In genomic region chr13:73755809-73756208, GRCm38 (mm10) we compare ENCODE assay signal across 21 mouse cellular contexts. TPM values are rescaled to one million over a fixed set of nuclear protein-coding genes. Genes with fewer than 3 reads are reported as not detected.
DNase-seq lines count a peak whose midpoint lies in the region; ATAC-seq and TF ChIP-seq lines count a peak whose summit lies in the region.
"Had no signal": no experiment of that assay in that cellular context is flagged by ENCODE, and none has a peak within 500 bp of the region (broad histone marks: within the 10 kb centered on the region; RNA-seq: fewer than 3 reads in every experiment).

No protein-coding gene starts in this region.

- no peak for TF ChIP-seq EP300 in liver, embryonic 14.5 days (IDR thresholded peaks at IDR 0.05; ENCODE audit: low read depth)

- no peak overlapping the region for H3K4me3 ChIP-seq in liver, embryonic 14.5 days (ENCODE audit: insufficient read depth in 1 of 2, low read depth in 2 of 2, low read length in 2 of 2)
- H3K4me3 ChIP-seq in liver, embryonic 15.5 days (replicated peaks) = no peak overlapping the region
- H3K4me3 ChIP-seq: forebrain, embryonic 13.5 days; hindbrain, embryonic 13.5 days; neural tube, embryonic 15.5 days had no signal

- H3K4me1 ChIP-seq in liver, embryonic 14.5 days (replicated peaks; ENCODE audit: control insufficient read depth in 2 of 2, insufficient read depth in 2 of 2, low read length in 1 of 2) = peaks cover 3 to 19% of the 10 kb centered on the region in 2 experiments; a peak in 2 of 4 replicates
- peaks cover 4% of the 10 kb centered on the region; the same call in 1 of the 2 replicates for H3K4me1 ChIP-seq in liver, embryonic 15.5 days (replicated peaks)
- H3K4me1 ChIP-seq: forebrain, embryonic 13.5 days; hindbrain, embryonic 13.5 days; neural tube, embryonic 15.5 days had no signal

- TF ChIP-seq CTCF in liver, embryonic 14.5 days (IDR thresholded peaks at IDR 0.05; ENCODE audit: low read depth) = no peak

- DNase-seq in kidney, adult 11 months = peak; percentile 54
- no peak for DNase-seq in kidney, postnatal 4 days
- no peak for DNase-seq in liver, embryonic 14.5 days (ENCODE audit: low read depth in 3 of 3, low spot score in 3 of 3)
- no peak for DNase-seq in liver
- DNase-seq in urinary bladder, adult 18-20 months (ENCODE audit: low spot score in 2 of 2) = no peak
- no peak for DNase-seq in retina, postnatal 1 day
- DNase-seq: cerebellum, adult 2 months; gastrocnemius, postnatal 14 days; lung, embryonic 14.5 days; lung, postnatal 4 days; right cerebral cortex, postnatal 14 days; thymus, postnatal 36 days had no signal

- H3K9me3 ChIP-seq in liver, embryonic 14.5 days (ENCODE audit: control insufficient read depth, low read length) = no peaks in the 10 kb centered on the region
- no peaks in the 10 kb centered on the region for H3K9me3 ChIP-seq in liver, embryonic 15.5 days (replicated peaks)
- H3K9me3 ChIP-seq: forebrain, embryonic 13.5 days; hindbrain, embryonic 13.5 days; neural tube, embryonic 15.5 days had no signal

- no peak overlapping the region for H3K9ac ChIP-seq in liver, embryonic 14.5 days (replicated peaks)
- no peak overlapping the region for H3K9ac ChIP-seq in liver, embryonic 15.5 days
- H3K9ac ChIP-seq: forebrain, embryonic 13.5 days; hindbrain, embryonic 13.5 days; lung, embryonic 14.5 days; neural tube, embryonic 15.5 days had no signal

- H3K27ac ChIP-seq in liver, embryonic 14.5 days = no peak overlapping the region
- H3K27ac ChIP-seq in liver, embryonic 15.5 days (replicated peaks) = no peak overlapping the region
- H3K27ac ChIP-seq: forebrain, embryonic 13.5 days; hindbrain, embryonic 13.5 days; neural tube, embryonic 15.5 days had no signal

- 45% methylated on average over 3 of the region's 3 CpGs for WGBS in liver, embryonic 14.5 days (ENCODE audit: insufficient replicate concordance)
- WGBS in liver, embryonic 15.5 days (ENCODE audit: insufficient replicate concordance) = 36% methylated on average over 3 of the region's 3 CpGs

- H3K4me2 ChIP-seq in liver, embryonic 14.5 days (ENCODE audit: low read depth) = no peak overlapping the region
- H3K4me2 ChIP-seq in liver, embryonic 15.5 days = no peak overlapping the region
- H3K4me2 ChIP-seq: forebrain, embryonic 13.5 days; hindbrain, embryonic 13.5 days; lung, embryonic 14.5 days; neural tube, embryonic 15.5 days had no signal

- ATAC-seq in liver, embryonic 14.5 days (ENCODE audit: insufficient read depth) = peak; percentile 33; the same call in 1 of the 2 replicates
- peak; percentile 29; the same call in 1 of the 2 replicates for ATAC-seq in liver, embryonic 15.5 days (ENCODE audit: insufficient read depth)
- ATAC-seq: forebrain, embryonic 13.5 days; inflammation-experienced regulatory T-cells, adult 6 months; midbrain, embryonic 16.5 days had no signal

- no peaks in the 10 kb centered on the region for H3K36me3 ChIP-seq in liver, embryonic 14.5 days (replicated peaks; ENCODE audit: control insufficient read depth, insufficient read depth, low read depth)
- H3K36me3 ChIP-seq in liver, embryonic 15.5 days (replicated peaks) = no peaks in the 10 kb centered on the region
- H3K36me3 ChIP-seq: hindbrain, embryonic 13.5 days; neural tube, embryonic 15.5 days had no signal

- no peaks in the 10 kb centered on the region for H3K27me3 ChIP-seq in liver, embryonic 14.5 days (ENCODE audit: control insufficient read depth, insufficient read depth, low read length)
- H3K27me3 ChIP-seq in liver, embryonic 15.5 days = no peaks in the 10 kb centered on the region
- H3K27me3 ChIP-seq: forebrain, embryonic 13.5 days; hindbrain, embryonic 13.5 days; neural tube, embryonic 15.5 days had no signal

RNA-seq across cellular contexts. Expression of gene Slc12a7, which starts 22.9 kb away (rescaled TPM):
- 9.2 and 9.9 TPM in 2 replicates for polyA plus RNA-seq in liver, embryonic 14.5 days (2012; rRNA removed)
- 7.8 and 9.8 TPM in 2 replicates for polyA plus RNA-seq in liver, embryonic 14.5 days (2014; fragmentation: Nextera tagmentation; extraction: Ambion mirVana)
- polyA plus RNA-seq in liver, embryonic 15.5 days (2015; fragmentation: Nextera tagmentation; extraction: Ambion mirVana) = 9.2 and 11.2 TPM in 2 replicates

RNA-seq across cellular contexts. Expression of gene Slc6a19, which starts 51.1 kb away (rescaled TPM):
- 1.2 and 1.4 TPM in 2 replicates for polyA plus RNA-seq in liver, embryonic 14.5 days (2012; rRNA removed)
- 1.0 and 1.2 TPM in 2 replicates for polyA plus RNA-seq in liver, embryonic 14.5 days (2014; fragmentation: Nextera tagmentation; extraction: Ambion mirVana)
- polyA plus RNA-seq in liver, embryonic 15.5 days (2015; fragmentation: Nextera tagmentation; extraction: Ambion mirVana) = 0.83 and 1.0 TPM in 2 replicates
- polyA plus RNA-seq: C2C12; inflammation-experienced regulatory T-cells, adult 6 months; limb, embryonic 11.5 days; stomach, embryonic 14.5 days had no signal
